Mouse (Mus musculus): ENCODE data around the gene Acss3. TPM values are rescaled to one million over a fixed set of nuclear protein-coding genes. Genes with fewer than 3 reads are reported as not detected.
A peak's percentile ranks its signal among the peaks of the same experiment; 100 is the strongest.

The Acss3 gene
- total and polyA plus RNA-seq, 2 experiments from 2014 or later = 0.89 to 2.8 TPM

DNA sequence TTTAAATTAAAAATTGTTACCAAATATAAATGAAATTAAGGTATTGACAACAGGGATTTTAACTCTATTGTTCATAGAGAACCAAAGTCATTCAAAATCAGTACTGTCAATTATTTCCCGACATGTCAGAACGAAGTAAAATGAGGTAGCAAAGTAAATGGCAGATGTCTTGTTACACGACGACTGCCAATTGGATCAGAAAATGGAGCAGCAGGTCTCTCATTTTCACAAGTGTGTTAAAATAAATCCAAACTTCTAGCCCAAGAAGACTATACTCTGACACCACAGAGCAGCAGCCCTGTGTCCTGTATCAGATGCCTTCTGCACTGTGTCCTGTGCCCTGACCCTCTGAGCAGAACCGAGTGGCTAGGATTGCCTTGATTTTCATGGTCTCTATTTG lies 199.1 kb downstream of the Acss3 start:
- Histone ChIP-seq H3K27ac (no peak overlapping the region), H3K36me3 (ENCODE audit: insufficient read depth, low read length) (no peaks in the 10 kb centered on the region), H3K4me3 (ENCODE audit: low read length) (no peak overlapping the region), H3K9ac (replicated peaks; ENCODE audit: low read length) (no peak overlapping the region), H3K4me1 (ENCODE audit: insufficient read depth, low read length) (no peaks in the 10 kb centered on the region), H3K9me3 (ENCODE audit: low read length) (no peaks in the 10 kb centered on the region), H3K4me2 (ENCODE audit: low read depth, low read length) (no peak overlapping the region), H3K27me3 (ENCODE audit: insufficient read depth, low read length) (no peaks in the 10 kb centered on the region)
- 87% methylated on average over 5 of the region's 5 CpGs for WGBS
- DNase-seq (ENCODE audit: low spot score) (no peak), ATAC-seq (no peak)
- TF ChIP-seq CTCF (IDR thresholded peaks at IDR 0.05; ENCODE audit: low read depth) = no peak

DNA sequence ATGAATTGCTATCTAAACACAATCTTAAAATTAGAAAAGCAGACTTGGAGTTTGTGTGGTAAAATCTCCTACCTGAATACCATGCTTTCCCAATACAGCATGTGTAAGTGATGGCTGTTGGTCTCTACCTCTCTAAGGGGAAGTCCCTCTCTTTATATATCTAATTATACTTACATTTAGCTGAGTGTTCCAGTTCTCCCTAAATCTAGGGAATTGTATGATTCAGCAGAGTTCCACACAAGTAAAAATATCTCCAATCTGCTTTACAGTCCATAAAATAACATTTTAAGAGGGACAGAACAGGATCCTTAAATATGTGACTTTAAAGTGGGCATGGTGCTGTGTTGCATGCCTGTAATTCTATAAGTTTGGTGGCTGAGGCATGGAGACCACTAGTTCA lies 208.6 kb downstream of the Acss3 start:
- no peak overlapping the region for H3K9ac ChIP-seq (replicated peaks; ENCODE audit: low read length)
- no peak overlapping the region for H3K4me3 ChIP-seq (ENCODE audit: low read length)
- H3K27ac ChIP-seq = no peak overlapping the region
- H3K36me3 ChIP-seq (ENCODE audit: insufficient read depth, low read length) = 0 out of 2 replicates have a peak, but pooled peaks cover 4% of the 10 kb centered on the region
- ATAC-seq (no peak), DNase-seq (ENCODE audit: low spot score) (no peak)
- H3K9me3 ChIP-seq (ENCODE audit: low read length) = no peaks in the 10 kb centered on the region
- no peaks in the 10 kb centered on the region for H3K27me3 ChIP-seq (ENCODE audit: insufficient read depth, low read length)
- H3K4me1 ChIP-seq (ENCODE audit: insufficient read depth, low read length) = no peaks in the 10 kb centered on the region
- TF ChIP-seq CTCF (IDR thresholded peaks at IDR 0.05; ENCODE audit: low read depth) = no peak
- H3K4me2 ChIP-seq (ENCODE audit: low read depth, low read length) = no peak overlapping the region

DNA sequence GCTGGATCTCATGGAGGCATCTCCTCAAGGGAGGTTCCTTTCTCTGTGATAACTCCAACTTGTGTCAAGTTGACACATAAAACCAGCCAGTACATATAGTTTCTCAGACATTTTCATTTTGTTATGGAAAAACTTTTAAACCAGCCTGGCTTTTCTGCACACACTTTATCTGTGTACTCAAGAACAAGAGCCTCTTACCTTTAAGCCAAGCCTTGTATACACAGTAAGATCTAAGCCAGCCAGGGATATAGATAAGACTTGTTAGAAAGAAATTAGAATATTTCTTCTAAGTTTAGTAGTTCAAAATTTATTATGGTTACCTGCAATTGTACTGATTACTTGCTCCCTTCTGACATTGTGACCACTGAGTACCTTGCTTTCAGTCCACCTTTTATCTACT lies 209.2 kb downstream of the Acss3 start:
- Histone ChIP-seq H3K4me3 (ENCODE audit: low read length) (no peak overlapping the region), H3K9me3 (ENCODE audit: low read length) (no peaks in the 10 kb centered on the region), H3K4me1 (ENCODE audit: insufficient read depth, low read length) (no peaks in the 10 kb centered on the region), H3K27ac (no peak overlapping the region), H3K9ac (replicated peaks; ENCODE audit: low read length) (no peak overlapping the region), H3K27me3 (ENCODE audit: insufficient read depth, low read length) (no peaks in the 10 kb centered on the region), H3K4me2 (ENCODE audit: low read depth, low read length) (no peak overlapping the region), H3K36me3 (ENCODE audit: insufficient read depth, low read length) (0 out of 2 replicates have a peak, but pooled peaks cover 4% of the 10 kb centered on the region)
- no peak for TF ChIP-seq CTCF (IDR thresholded peaks at IDR 0.05; ENCODE audit: low read depth)
- DNase-seq (ENCODE audit: low spot score) = no peak
- ATAC-seq = no peak

DNA sequence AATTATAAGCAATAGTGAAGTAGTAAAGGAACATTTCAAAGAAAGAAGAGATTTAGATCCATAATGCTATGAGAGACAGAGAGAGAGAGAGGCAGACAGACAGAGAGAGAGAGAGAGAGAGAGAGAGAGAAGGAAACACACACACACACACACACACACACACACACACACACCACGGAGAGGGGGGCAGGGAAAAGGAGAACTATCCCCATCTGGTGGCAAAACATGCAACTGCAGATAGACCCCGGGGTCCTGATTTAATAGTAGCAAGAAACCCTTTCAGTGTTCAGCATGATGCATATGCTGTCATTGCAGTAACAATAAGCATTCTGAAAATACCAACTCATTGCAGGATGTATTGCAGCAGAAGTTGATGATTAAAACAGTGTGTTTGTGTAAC lies 210.4 kb downstream of the Acss3 start:
- 16% methylated on average over 2 of the region's 2 CpGs for WGBS
- H3K9me3 ChIP-seq (ENCODE audit: low read length) = no peaks in the 10 kb centered on the region
- no peaks in the 10 kb centered on the region for H3K4me1 ChIP-seq (ENCODE audit: insufficient read depth, low read length)
- no peaks in the 10 kb centered on the region for H3K27me3 ChIP-seq (ENCODE audit: insufficient read depth, low read length)
- ATAC-seq (peak; percentile 27; the same call in 1 of the 2 replicates), DNase-seq (ENCODE audit: low spot score) (peak; percentile 47)
- no peak overlapping the region for H3K4me3 ChIP-seq (ENCODE audit: low read length)
- H3K9ac ChIP-seq (replicated peaks; ENCODE audit: low read length) = no peak overlapping the region
- no peak overlapping the region for H3K27ac ChIP-seq
- no peak overlapping the region for H3K4me2 ChIP-seq (ENCODE audit: low read depth, low read length)
- H3K36me3 ChIP-seq (ENCODE audit: insufficient read depth, low read length) = 0 out of 2 replicates have a peak, but pooled peaks cover 4% of the 10 kb centered on the region
- peak; percentile 68 for TF ChIP-seq CTCF (IDR thresholded peaks at IDR 0.05; ENCODE audit: low read depth)

DNA sequence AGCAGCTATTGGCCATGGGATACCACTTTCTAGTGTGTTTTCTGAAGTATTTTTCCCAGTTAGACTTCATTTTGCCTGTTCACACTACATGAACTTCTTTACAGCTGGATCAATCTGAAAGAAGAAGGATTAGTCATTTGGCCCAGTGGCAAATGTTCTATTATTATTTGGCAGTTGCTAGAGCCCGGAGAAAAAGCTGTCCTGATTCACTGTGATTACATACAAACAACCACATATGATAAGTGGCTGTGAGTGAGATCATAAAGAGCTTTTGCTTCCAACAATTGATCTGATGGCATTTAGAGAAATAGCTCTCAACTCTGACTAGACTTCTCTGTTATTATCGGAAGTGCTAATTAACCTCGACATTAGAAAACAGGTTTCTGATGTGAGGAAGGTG lies 213.4 kb downstream of the Acss3 start:
- WGBS = 50% methylated on average over 3 of the region's 3 CpGs
- DNase-seq (ENCODE audit: low spot score) (no peak), ATAC-seq (no peak)
- Histone ChIP-seq H3K4me1 (ENCODE audit: insufficient read depth, low read length) (no peaks in the 10 kb centered on the region), H3K27ac (no peak overlapping the region), H3K9ac (replicated peaks; ENCODE audit: low read length) (no peak overlapping the region), H3K4me2 (ENCODE audit: low read depth, low read length) (no peak overlapping the region), H3K36me3 (ENCODE audit: insufficient read depth, low read length) (no peaks in the 10 kb centered on the region), H3K27me3 (ENCODE audit: insufficient read depth, low read length) (no peaks in the 10 kb centered on the region), H3K4me3 (ENCODE audit: low read length) (no peak overlapping the region), H3K9me3 (ENCODE audit: low read length) (no peaks in the 10 kb centered on the region)
- no peak for TF ChIP-seq CTCF (IDR thresholded peaks at IDR 0.05; ENCODE audit: low read depth)

DNA sequence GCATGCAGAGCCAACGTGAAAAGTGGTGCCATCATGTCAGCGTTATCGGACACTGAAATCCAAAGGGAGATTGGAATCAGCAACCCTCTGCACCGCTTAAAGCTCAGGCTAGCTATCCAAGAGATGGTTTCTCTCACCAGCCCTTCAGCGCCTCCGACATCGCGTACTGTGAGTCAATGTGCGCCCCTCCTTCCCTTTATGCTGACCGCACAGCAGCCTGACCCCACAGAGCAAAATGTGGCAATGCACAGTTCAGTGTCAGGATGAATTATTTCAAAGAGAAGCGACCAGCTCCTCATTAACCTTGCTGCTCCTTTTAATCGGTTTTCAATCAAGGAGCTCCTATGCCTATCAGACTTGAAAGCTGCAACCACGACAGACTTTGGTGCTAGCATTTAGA lies 227.1 kb downstream of the Acss3 start:
- Histone ChIP-seq H3K27ac (no peak overlapping the region), H3K36me3 (ENCODE audit: insufficient read depth, low read length) (no peaks in the 10 kb centered on the region), H3K4me3 (ENCODE audit: low read length) (no peak overlapping the region), H3K4me2 (ENCODE audit: low read depth, low read length) (no peak overlapping the region), H3K9ac (replicated peaks; ENCODE audit: low read length) (no peak overlapping the region), H3K9me3 (ENCODE audit: low read length) (no peaks in the 10 kb centered on the region), H3K27me3 (ENCODE audit: insufficient read depth, low read length) (no peaks in the 10 kb centered on the region), H3K4me1 (ENCODE audit: insufficient read depth, low read length) (no peaks in the 10 kb centered on the region)
- 34% methylated on average over 13 of the region's 13 CpGs for WGBS
- DNase-seq (ENCODE audit: low spot score) = no peak
- ATAC-seq = no peak
- no peak for TF ChIP-seq CTCF (IDR thresholded peaks at IDR 0.05; ENCODE audit: low read depth)

Other genes starting within 250 kb of the Acss3 start
- gene Lin7a, start 148.0 kb upstream of the Acss3 start, total RNA-seq (2014; rRNA removed) = 26.0 and 30.4 TPM in 2 replicates
- 26.6 and 27.8 TPM in 2 replicates for gene Lin7a, start 148.0 kb upstream of the Acss3 start, polyA plus RNA-seq (2015; fragmentation: Nextera tagmentation; extraction: Ambion mirVana)